Mouse (Mus musculus) lung, adult 10 weeks (tissue): Measurements from ENCODE around the gene Cryba4. TPM values are rescaled to one million over a fixed set of nuclear protein-coding genes. Genes with fewer than 3 reads are reported as not detected.

ENCODE experiments used
- polyA plus RNA-seq: library from polyadenylated mRNA; stranded (reverse); fragments of 350-450 nt; fragmentation: Illumina TruSeq; extraction: RNeasy Lipid Tissue Mini Kit (QIAGEN cat#74804); gene quantifications from one replicate; pipeline ENCODE4 v1.2.3, GENCODE M21; 2014; ENCODE audit warnings: low read depth, low replicate concordance; ENCODE audit not compliant: insufficient read depth

Cryba4 gene
- 1.2 TPM for polyA plus RNA-seq

DNA sequence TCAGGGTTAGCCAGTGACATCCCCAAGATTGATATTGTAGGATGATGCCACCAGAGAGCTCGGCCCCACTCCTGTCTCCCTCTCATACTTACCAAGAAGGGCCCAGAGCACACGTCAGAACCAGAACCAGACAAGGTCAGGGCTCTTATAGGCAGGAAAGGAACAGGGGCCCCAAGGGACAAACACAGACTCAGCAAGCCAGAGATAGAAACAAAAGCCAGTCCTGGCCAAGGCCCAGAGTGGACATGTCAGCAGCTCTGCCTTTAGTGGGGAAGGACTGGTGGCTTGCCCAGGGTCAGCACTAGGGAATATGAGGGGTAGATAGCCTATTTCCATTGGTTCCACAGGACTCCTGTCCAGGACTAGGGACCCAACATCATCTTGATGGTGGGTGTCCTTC, at the start of gene Cryba4:
Cryba4 (minus strand) TSS at position 119 of the 400 bp plus-strand sequence.

DNA sequence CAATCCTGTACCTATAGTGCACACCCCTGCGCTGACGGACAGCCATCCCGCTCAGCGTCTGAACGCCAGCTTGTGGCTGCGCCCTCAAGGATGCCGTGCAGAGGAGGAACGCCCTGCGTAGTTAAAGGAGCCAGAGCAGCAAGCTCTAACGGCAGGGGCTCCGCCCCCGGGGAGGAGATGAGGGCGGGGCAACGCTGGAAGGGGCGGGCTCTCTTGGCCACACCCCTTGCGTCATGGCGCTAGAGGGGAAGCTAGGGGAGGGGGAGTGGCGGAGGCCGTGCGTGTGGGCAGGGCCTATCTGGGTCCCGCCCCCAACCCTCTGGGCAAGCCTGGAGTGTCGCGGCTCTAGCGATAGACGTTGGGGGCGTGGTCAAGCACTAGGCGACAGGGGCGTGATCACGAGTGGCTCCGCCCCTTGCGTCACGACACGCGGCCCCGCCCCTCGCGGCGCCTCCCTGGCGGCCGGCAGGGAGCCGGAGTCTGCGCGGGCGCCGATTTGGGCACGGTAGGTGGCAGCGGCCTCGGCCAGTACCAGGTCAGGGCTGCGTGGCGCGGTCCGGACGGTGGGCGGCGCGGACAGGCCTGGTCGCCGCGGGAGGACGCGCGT, 24.1 kb upstream of the Cryba4 start, which contains the start of gene Tpst2:
Tpst2 (plus strand) TSS at position 425 of the 607 bp plus-strand sequence.

DNA sequence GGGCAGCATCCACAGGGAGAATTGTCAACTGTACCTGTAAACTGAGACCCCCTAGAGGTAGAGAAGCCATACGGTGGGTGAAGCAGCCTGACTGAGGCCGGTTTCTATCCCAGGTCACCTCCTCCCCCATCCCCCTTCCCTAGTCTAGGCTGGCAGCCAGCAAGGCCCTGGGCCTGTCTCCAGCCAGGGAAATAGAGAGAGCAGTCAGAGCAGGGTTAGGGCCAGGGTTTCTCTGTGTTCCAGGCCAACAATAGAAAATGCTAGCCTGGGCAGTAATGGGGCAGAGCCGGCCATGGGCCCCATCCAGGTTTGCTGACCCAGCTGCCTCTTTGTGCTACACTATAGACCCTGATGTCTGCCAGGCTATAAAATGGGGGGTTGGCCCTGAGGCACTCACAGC, 3.1 kb upstream of the Cryba4 start, which contains the start of gene Crybb1:
Crybb1 (plus strand) TSS at position 390 of the 400 bp plus-strand sequence.

Other genes starting within 250 kb of the Cryba4 start
- 0.59 TPM for gene Crybb1, start 3.3 kb upstream of the Cryba4 start, polyA plus RNA-seq
- gene Tpst2, start 24.2 kb upstream of the Cryba4 start, polyA plus RNA-seq = 68.1 TPM
- gene Tfip11, start 73.8 kb upstream of the Cryba4 start, polyA plus RNA-seq = 10.8 TPM
- gene Srrd, start 90.5 kb upstream of the Cryba4 start, polyA plus RNA-seq = 12.8 TPM
- 9.4 TPM for gene Hps4, start 90.6 kb upstream of the Cryba4 start, polyA plus RNA-seq
- gene Gm6583, start 103.5 kb upstream of the Cryba4 start, polyA plus RNA-seq = 0.10 TPM
- gene Asphd2, start 142.3 kb upstream of the Cryba4 start, polyA plus RNA-seq = 0.42 TPM
- not detected for gene Gm6588, start 196.9 kb upstream of the Cryba4 start, polyA plus RNA-seq